Mouse (Mus musculus): ENCODE measurements around the gene Itm2b. TPM values are rescaled to one million over a fixed set of nuclear protein-coding genes. Genes with fewer than 3 reads are reported as not detected.

Gene Itm2b
- total RNA-seq, 4 experiments from 2014 or later: 747 to 855 (median 798) TPM

- peak; percentile 41 for DNase-seq (ENCODE audit: low spot score)
Observed at GRCm38 (mm10) chr14:73324634-73325455, 60.2 kb downstream of the Itm2b start.

GRCm38 (mm10) chr14:73323965-73324364, 61.1 kb downstream of the Itm2b start:
- DNase-seq (ENCODE audit: low spot score): no peak

- DNase-seq (ENCODE audit: low spot score): no peak
Observed at GRCm38 (mm10) chr14:73322142-73322541, 62.9 kb downstream of the Itm2b start.

- no peak for DNase-seq (ENCODE audit: low spot score)
Observed at GRCm38 (mm10) chr14:73316933-73317332, 68.2 kb downstream of the Itm2b start.

- DNase-seq (ENCODE audit: low spot score): no peak
Observed at GRCm38 (mm10) chr14:73313864-73314263, 71.2 kb downstream of the Itm2b start.

GRCm38 (mm10) chr14:73313396-73313795, 71.7 kb downstream of the Itm2b start:
- DNase-seq (ENCODE audit: low spot score): no peak

GRCm38 (mm10) chr14:73312909-73313308, 72.2 kb downstream of the Itm2b start:
- DNase-seq (ENCODE audit: low spot score): no peak

Other genes with a start within 250 kb of the Itm2b start
- gene Lpar6, start 147.4 kb downstream of the Itm2b start, total RNA-seq (2022): 1 to 10 TPM; 2.5 TPM
- 10 to 100 TPM; 18.1 to 19.5 (median 18.5) TPM for gene Rb1, start 59.5 kb downstream of the Itm2b start, total RNA-seq (2022)
- gene Med4, start 124.7 kb upstream of the Itm2b start, total RNA-seq (2022): 10 to 100 TPM; 19.8 to 23.7 (median 21.3) TPM
- 100 to 1,000 TPM; 674 to 810 (median 734) TPM for gene Sucla2, start 140.0 kb upstream of the Itm2b start, total RNA-seq (2022)
- 10 to 100 TPM in 1 of 4 experiments, 1 to 10 TPM in 3; 7.4 to 10.5 (median 8.8) TPM for gene Nudt15, start 163.0 kb upstream of the Itm2b start, total RNA-seq (2022)

Data from heart, adult 8-10 months (tissue).